Mouse (Mus musculus) adipocyte (in vitro differentiated cells): ENCODE results near the gene Gm28635.

ENCODE experiments used
- DNase-seq: peaks from one replicate; pipeline ENCODE4 v3.0.0-alpha.2; 2016; ENCODE audit warnings: low spot score

Gene Gm28635

DNA sequence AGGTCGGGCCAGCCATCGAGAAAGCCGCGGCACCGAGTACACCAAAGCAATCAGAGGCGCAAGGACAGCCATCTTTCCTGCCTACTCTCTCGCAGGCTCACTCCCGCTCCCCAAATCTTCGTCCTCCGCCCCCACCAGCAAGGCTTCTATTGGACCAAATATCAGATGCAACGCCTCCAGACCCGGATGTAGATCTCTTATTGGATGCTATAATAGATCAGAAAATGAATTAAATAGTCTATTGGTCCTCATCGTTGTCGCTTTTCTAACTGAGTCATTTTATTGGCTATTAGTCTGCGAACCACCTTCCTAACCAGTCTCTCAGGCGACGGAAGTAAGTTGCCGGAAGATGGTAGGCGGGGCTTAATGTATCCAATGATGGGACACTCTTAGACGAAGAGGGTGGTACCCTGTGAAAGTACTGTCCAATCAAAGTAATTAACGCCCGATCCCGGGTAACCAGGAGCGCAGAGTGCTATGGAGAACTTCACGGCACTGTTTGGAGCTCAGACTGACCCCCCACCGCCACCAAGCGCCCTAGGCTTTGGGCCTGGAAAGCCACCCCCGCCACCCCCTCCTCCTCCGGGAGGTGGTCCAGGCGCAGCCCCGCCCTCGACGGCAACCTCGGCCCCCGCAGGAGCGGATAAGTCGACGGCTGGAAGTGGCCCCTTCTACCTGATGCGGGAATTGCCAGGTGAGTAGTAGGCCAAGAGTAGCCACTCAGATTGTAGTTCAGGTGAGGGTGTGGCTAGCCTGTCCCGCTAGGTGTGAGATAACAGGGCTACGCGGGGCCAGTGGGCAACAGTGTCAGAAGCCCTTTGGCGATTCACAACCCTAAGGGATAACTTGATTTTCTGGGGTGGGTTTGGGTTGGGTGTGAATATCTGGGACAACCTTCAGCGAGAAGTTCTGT, at the start of gene Gm28635, which contains the start of gene Med19:
Gene Gm28635 (minus strand): TSS at position 74 of the 913 bp plus-strand sequence.
Gene Med19 (plus strand): TSS at position 435 of the 913 bp plus-strand sequence.
- DNase-seq = peak; percentile 100

DNA sequence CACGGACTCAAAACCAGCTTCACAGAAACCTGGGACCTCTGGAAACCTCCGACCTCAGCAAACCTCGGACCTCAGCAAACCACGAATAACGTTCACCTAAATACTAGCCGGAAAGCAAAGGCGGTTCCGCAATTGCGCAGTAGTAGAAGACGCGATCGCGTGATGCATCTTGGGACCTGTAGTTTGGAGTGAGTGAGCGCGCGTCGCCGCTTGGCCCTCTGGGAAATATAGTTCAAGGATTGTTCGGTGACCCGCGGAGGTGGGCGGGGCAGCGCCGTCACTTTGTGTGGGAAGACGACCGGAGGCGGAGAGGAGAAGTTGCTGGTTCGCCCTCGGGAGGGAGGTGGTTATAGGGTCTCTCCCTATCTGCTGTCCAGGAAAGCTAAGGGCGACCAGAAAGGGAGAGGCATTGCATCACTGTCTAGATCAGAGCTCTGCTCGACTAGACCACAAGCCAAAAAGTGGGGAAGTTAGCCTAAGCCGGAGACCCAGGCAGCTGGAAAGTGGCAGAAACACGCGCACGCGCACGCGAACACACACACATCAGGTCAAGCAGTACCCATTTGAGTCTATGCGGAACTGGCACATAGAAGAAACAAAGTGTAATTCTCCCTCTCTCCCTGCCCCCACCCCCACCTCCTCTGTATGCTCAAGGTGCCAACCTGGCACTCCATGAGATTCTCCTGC, 49.5 kb upstream of the Gm28635 start, which contains the start of gene Clp1:
Gene Clp1 (minus strand): TSS at position 179 of the 687 bp plus-strand sequence.
- peak; percentile 99 for DNase-seq

DNA sequence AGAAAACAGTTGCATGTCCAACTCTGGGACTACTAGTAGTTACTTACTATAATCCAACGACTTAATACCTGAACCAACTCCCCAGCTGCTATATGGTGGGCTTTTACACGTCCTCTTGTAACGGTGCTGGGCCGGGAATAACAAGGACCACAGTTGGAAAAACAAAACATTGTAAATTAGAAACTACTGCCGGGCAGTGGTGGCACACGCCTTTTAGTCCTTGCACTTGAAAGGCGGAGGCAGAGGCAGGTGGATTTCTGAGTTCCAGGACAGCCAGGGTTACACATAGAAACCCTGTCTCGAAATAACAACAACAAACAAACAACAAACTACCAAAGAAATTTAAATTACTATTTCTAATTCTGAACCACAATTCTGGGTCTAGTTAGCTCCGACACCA, 48.9 kb upstream of the Gm28635 start:
- no peak for DNase-seq

- DNase-seq = no peak
Measured at GRCm38 (mm10) chr2:84725770-84726169, 47.9 kb upstream of the Gm28635 start.

DNA sequence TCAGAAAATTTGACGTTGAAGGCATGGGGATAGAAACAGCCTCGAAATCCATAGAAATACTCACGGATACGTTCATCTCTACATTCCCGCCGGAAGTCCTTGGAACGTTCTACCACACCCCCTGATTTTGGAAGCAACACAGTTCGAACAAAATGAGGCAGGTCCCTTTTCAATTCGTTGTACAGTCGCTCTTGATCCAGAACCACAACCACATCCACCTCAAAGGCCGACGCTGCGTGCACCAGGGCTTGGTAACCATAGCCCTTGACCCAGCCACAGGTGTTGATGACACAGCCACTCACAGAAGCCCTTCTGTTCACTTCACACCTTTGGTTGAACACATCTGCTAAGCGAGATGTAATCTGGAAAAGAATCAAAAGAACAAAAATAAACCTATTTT, 46.0 kb upstream of the Gm28635 start:
- no peak for DNase-seq

DNA sequence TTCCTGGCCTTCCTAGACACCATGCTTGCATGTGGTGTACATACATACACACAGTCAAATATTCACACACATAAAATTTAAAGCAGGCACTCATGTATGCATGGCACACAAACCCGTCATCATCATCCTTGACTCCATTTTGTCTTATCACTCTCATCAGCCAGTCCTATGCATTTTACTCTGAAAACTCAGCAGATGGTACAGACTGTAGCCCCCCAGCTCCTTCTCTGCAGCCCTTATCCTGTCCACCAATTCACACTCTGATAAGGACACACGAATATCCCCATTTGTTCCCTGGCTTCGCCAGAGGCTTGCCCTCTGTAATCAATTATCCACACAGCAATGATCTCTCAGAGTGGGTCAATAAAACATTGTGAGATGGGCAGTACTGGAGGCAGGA, 43.3 kb upstream of the Gm28635 start:
- no peak for DNase-seq

DNA sequence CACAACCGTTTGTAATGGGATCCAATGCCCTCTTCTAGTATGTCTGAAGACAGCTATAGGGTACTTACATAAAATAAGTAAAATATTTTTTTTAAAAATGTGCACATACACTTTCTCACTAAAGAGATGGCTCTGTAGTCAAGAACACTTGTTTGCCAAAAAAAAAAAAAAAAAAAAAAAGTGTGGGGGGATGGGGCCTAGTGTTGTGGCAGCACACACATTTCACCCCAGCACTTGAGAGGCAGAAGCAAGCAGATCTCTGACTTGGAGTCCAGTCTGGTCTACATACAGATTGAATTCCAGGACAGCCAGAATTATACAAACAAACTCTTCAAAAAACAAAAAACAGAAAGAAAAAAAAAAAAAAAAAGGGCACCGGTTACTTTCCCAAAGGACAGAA, 42.9 kb upstream of the Gm28635 start:
- DNase-seq = no peak

GRCm38 (mm10) chr2:84717357-84717756, 39.5 kb upstream of the Gm28635 start:
- no peak for DNase-seq

DNA sequence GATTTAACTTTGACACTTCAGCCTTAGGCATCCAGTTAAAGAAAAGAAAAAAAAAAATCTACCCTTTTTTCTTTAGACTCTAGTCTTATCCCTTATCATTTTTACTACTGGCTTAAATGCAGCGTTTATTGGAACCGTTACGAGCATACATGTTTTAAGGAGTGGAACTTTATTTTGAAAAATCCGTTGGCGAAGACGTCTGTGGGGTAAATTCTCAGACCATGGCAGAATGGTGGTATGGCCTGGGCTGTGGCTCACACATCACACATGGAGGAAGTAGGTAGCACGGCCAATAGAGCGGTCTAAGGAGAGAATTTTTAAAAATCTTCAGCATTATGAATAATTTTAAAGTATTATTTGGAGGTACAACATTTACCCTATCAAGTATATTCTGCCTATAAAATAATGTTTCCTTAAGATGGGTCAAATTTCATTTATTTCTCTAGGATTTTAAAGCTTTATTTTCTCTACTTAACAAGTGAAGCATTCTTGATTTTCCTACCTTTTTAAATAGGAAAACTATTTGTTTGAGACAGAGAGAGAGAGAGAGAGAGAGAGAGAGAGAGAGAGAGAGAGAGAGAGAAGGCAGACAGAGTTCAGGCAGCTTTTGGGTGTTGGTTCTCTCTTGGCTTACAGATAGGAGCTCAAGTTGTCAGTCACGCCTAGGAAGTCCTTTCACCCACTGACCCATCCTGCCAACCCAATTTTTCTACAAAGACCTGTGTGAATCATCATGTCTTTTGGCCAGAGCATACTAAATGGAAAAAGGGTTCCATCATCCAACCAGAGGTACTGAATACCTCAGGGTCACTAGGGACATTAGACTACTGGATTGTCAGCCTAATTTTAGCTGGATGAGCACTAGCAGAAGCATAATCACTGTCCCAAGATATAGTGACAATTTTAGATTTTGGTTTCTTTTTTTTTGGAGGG, 38.8 kb upstream of the Gm28635 start:
- DNase-seq = peak; percentile 80

DNA sequence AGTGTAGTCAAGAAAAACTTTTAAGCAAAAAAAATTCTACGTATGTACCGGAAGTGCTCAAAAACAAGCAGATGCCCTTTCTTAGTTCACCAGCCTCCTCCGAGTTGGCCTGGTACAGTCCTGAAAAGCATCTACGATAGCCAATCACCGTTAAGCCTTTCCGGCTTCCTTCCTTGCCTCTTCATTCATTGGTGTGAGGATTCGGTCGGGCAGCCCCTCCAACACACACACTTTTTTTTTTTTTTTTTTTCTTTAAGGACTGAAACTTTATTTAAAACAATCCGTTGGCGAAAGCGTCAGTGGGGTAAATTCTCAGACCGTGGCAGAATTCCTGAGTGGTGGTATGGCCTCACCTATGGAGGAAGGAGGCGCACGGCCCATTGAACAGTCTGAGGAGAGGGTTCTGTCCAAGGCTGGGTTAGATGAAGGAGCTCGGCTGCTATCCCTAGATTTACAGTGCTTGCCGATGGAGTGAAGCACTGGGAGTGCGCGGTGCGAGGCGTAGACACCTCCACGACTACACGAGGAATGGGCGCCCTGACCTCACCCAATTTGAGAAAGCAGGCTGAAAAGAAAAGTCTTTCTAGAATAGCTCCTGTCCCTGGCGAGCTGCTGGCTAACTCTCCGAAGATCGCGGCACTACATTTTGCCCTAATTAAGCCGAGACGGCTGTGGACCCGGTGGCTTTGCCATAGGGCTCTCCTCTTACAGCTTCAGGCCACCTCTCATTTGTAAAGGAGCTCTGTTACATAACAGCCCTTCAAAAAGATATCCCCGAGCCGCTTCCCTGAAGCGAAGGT, 37.9 kb upstream of the Gm28635 start:
- DNase-seq = peak; percentile 98

GRCm38 (mm10) chr2:84714811-84715561, 37.1 kb upstream of the Gm28635 start, which contains the start of gene Zdhhc5:
Zdhhc5 (minus strand) TSS chr2:84715180.
- peak; percentile 98 for DNase-seq

- DNase-seq = no peak
Measured at GRCm38 (mm10) chr2:84714422-84714810, 36.6 kb upstream of the Gm28635 start.

- no peak for DNase-seq
Measured at GRCm38 (mm10) chr2:84711898-84712297, 34.1 kb upstream of the Gm28635 start.

GRCm38 (mm10) chr2:84707523-84707922, 29.7 kb upstream of the Gm28635 start:
- DNase-seq = no peak

GRCm38 (mm10) chr2:84705295-84705694, 27.5 kb upstream of the Gm28635 start:
- no peak for DNase-seq

DNA sequence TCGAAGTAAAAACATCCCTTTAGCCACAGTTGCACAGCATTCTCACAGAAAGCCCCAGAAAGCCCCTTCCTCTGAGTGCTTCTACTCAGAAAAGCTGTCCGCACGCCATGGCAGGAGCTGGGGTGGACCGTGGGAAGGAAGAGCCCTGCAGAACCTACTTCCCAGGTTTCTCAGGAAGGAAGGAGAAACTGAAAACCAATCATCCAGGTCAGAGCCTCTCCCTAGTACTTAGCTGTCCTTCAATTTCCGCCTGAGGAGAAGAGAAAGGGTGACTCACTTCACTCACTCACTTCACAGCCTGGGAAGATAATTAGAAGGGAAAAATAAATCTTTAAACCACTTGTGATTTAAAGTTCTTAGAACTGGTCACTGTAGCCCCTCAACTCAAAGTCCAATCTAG, 26.5 kb upstream of the Gm28635 start:
- DNase-seq = no peak

DNA sequence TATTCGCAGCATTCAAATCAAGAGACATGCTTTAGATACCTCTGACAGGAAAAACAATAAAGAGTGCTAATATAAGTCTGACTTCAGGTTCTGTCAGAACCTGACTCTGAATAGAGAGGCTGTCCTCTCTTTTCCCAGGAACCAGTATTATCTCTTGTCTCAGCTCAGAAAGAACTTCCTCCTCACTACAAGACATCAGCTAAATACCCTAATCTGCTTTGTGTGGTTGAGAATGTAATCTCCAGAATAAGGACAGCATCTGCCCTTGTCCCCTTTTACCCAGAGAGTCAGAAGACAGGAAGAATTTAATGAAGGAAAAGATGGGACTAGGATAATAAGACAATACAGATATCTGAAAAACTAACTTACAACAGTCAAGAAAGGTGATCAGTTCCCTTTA, 25.7 kb upstream of the Gm28635 start:
- no peak for DNase-seq

- DNase-seq = no peak
Measured at GRCm38 (mm10) chr2:84695007-84695695, 17.3 kb upstream of the Gm28635 start.

DNA sequence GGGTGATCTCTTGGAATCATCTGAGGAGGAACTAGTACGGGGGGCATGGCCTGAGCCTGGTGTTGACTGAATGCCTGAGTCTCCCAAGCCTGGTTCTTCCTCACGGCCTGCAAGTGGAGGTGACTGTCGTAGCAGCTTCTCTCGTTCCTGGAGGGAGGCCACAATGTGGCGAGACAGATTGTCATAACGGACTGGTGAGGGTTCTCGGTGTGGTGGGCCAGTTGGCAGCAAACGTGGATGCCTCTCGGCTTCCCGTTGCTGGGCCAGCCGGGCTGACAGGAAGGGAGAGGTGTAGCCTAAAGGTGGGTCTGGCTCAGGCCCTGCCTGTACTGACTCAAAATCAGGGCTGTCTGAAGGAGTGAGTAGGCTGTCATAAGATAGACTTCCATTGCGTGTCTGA, 12.2 kb upstream of the Gm28635 start:
- DNase-seq = no peak
